Mouse (Mus musculus) olfactory bulb, adult 2 months (tissue): ENCODE results near the gene Prrg4.

Source experiments
- CTCF ChIP-seq: fragments of 200-500 bp; IDR thresholded peaks from 2 replicates; pipeline ENCODE4 v1.5.1; 2012; ENCODE audit warnings: low read depth, mild to moderate bottlenecking, low read length, moderate library complexity; ENCODE audit not compliant: insufficient read depth
- POLR2A ChIP-seq: fragments of 200-500 bp; IDR thresholded peaks from 2 replicates; pipeline ENCODE4 v1.6.1; 2012; ENCODE audit warnings: mild to moderate bottlenecking, low read depth, low read length, moderate library complexity; ENCODE audit not compliant: insufficient read depth

- TF ChIP-seq CTCF, result no peak
- TF ChIP-seq POLR2A, result no peak
These were observed 31.9 kb downstream of the Prrg4 start for GRCm38 (mm10) chr2:104817555-104818330.
